Mouse (Mus musculus) macrophage (primary cell): ENCODE results near the gene Nt5c. TPM values are rescaled to one million over a fixed set of nuclear protein-coding genes. Genes with fewer than 3 reads are reported as not detected.
"Not testable (repeated sequence)": the region's sequence is repeated elsewhere in the genome, so short reads cannot be mapped to it uniquely, and the experiment has no call there.

Experiments used
- H3K27ac ChIP-seq: fragments of 350-480 bp; formaldehyde crosslinking; 2 replicates; pipeline ENCODE4 v1.9.0; 2021
- H3K36me3 ChIP-seq: fragments of 350-480 bp; formaldehyde crosslinking; 2 replicates; pipeline ENCODE4 v1.9.0; 2021; ENCODE audit errors: inconsistent target
- H3K4me3 ChIP-seq: fragments of 350-480 bp; formaldehyde crosslinking; 2 replicates; pipeline ENCODE4 v1.9.0; 2021; ENCODE audit errors: inconsistent target
- H3K79me2 ChIP-seq: fragments of 350-480 bp; formaldehyde crosslinking; 2 replicates; pipeline ENCODE4 v1.9.0; 2021; ENCODE audit errors: inconsistent target
- WGBS: methylation state at CpG from one replicate; pipeline ENCODE4 v1.1.7; 2026; ENCODE audit warnings: inconsistent platforms; ENCODE audit not compliant: missing documents; 5-methylcytosine and 5-hydroxymethylcytosine counted together
- polyA plus RNA-seq: library from polyadenylated mRNA; stranded (reverse); fragments of 250-400 nt; gene quantifications from 3 replicates; pipeline ENCODE4 v1.2.4, GENCODE M21; 2018; ENCODE audit warnings: inconsistent platforms
- total RNA-seq, 78 experiments: library from RNA; depleted of rRNA; stranded (reverse); fragments of 250-400 nt; gene quantifications; 1 replicate in 9 of 78; 2 replicates in 24 of 78; 3 replicates in 43 of 78; 4 replicates in 2 of 78; pipeline ENCODE4 v1.2.4; 2018; ENCODE audit warnings: inconsistent platforms in 56 of 78

Gene Nt5c
- 10 to 100 TPM in 25 of 26 experiments, 1 to 10 TPM in 1; 9.6 to 84.8 (median 39.6) TPM for total RNA-seq (2018; cell fraction: chromatin; rRNA removed)
- 10 to 100 TPM; 55.5 to 84.1 (median 74.9) TPM for total RNA-seq (2018; cell fraction: cytosol; rRNA removed)
- 10 to 100 TPM; 17.9 to 67.4 (median 43.0) TPM for total RNA-seq (2018; cell fraction: nucleus; rRNA removed)
- polyA plus RNA-seq = 54.5 to 73.7 TPM (median 60.1 TPM) in 3 replicates

DNA sequence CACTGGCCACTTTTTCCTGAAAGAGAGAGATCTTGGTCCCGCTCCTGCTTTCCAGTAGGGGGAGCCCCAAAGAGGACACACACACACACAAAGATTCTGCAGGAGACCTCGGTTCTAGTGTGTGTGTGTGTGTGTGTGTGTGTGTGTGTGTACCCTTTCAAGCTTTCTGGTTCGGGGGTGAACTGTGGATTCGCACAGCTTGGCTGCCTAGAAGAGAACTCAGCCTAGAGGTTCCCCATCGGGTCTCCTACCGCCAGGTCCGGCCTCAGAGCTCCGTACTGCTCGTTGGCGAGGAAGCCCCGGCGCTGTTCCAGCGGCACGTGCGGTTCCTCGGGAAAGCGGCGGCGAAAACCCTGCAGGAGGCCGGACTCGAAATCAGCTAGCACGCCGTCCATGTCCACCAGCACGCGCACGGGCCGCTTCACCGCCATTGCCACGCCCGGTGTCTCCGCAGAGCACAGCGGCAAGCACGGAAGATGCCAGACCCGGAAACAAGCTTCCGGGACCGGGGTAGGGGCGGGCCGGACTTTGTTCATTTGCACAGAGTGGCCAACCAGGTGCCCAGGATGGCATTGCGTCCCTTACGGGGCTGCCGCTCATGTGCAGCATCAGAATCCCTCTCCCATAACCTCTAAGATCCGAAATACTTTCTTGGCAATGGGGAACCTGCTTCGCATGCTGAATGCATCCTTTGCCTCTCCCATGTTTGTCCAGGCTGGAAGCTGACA is at the start of gene Nt5c:
TSS of gene Nt5c (minus strand) at position 507 of the 728 bp plus-strand sequence.
- H3K4me3 ChIP-seq = peak within 1 kb of the TSS; percentile 57
- under 1% methylated on average over 41 of the region's 43 CpGs for WGBS
- peak within 1 kb of the TSS; percentile 55 for H3K27ac ChIP-seq
- H3K36me3 ChIP-seq = peaks cover 15% of the 10 kb centered on the region; the same call in 1 of the 2 replicates
- peaks cover 47% of the 10 kb centered on the region for H3K79me2 ChIP-seq

DNA sequence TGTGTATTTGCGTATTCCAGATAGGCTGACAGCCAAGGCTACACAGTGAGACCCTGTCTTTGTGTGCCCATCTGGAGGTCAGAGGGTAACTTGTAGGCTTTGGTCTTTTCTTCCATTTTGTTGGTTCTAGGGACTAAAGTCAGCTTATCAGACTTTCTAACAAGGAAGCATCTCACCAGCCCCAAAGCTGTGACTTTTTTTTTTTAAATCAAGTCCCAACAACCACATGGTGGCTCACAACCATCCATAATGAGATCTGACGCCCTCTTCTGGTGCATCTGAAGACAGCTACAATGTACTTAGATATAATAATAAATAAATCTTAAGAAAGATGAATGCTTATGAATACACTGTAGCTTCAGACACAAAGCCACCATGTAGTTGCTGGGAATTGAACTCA is 46.4 kb upstream of the Nt5c start:
- H3K4me3 ChIP-seq = no peak overlapping the region
- no peaks in the 10 kb centered on the region for H3K36me3 ChIP-seq
- no peak overlapping the region for H3K27ac ChIP-seq
- peaks cover 23% of the 10 kb centered on the region for H3K79me2 ChIP-seq
- 78% methylated on average over 2 of the region's 2 CpGs for WGBS

DNA sequence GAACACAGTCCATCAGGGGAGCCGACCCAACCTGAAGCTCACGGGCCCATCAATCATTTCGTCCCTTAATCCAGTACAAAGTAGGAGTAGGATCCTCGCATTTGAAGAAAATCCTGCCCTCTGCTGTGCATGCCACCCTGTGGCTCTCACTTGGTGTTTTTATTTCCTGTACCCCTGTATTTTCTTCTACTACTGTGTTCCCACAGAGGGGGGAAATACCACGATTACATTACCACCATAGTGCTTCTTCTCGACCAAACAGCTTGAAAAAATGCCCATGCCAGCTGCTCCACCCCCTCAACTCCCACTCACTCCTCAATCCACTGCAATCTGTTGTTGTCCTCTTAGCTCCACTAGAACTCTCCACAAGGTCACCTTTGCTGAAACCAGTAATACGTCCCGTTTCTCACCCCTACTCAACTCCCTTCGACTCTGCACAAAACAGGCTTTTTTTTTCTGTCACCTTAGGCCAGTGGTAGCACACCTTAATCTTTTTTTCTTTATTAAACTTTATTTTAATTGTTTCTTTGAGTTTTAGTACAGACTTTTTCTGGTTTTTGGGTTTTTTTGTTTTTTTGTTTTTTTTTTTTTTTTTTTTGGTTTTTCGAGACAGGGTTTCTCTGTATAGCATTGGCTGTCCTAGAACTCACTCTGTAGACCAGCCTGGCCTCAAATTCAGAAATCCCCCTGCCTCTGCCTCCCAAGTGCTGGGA is 45.4 kb upstream of the Nt5c start:
- WGBS = 69% methylated on average over 9 of the region's 10 CpGs
- peak overlapping the region; percentile 52 for H3K27ac ChIP-seq
- peaks cover 34% of the 10 kb centered on the region for H3K79me2 ChIP-seq
- H3K36me3 ChIP-seq = peaks cover 9% of the 10 kb centered on the region
- peak overlapping the region; percentile 5; the same call in 1 of the 2 replicates for H3K4me3 ChIP-seq

DNA sequence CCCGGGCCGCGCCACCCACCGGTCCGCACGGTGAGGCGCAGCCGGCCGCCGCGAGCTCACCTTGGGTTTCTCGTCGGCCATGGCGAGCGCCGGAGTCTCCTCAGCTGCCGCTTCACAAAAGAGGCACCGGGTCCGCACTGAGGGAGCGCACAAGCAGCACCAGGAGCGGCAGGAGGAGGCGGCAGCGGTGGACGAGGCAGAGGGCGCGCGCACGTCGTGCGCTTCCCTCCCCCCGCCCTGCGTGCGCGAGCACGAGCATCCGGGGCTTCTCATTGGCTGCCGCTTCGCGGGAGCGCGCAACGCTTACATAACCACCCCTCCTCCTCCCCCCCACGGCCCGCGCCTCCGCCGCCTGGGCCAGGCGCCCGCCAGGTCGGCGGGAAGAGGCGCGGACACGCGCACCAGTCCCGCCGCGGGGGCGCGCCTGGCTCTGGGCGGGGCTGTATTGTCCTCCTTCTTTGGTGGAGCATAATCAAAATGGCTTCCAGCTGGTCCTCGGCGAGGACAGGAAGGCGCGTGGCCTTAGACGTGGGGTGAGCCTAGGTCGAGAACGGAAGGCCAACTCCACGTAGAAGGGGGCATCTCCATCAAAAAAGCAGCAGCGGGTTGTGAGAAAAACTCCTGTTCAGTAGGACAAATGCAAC is 44.5 kb upstream of the Nt5c start, which contains the start of gene Sumo2:
TSS of gene Sumo2 (minus strand) at position 239 of the 644 bp plus-strand sequence.
- Histone ChIP-seq H3K79me2 (peaks cover 42% of the 10 kb centered on the region), H3K36me3 (peaks cover 13% of the 10 kb centered on the region), H3K27ac (peak within 1 kb of the TSS; percentile 52), H3K4me3 (peak within 1 kb of the TSS; percentile 79)
- WGBS = 2% methylated on average over 42 of the region's 70 CpGs

DNA sequence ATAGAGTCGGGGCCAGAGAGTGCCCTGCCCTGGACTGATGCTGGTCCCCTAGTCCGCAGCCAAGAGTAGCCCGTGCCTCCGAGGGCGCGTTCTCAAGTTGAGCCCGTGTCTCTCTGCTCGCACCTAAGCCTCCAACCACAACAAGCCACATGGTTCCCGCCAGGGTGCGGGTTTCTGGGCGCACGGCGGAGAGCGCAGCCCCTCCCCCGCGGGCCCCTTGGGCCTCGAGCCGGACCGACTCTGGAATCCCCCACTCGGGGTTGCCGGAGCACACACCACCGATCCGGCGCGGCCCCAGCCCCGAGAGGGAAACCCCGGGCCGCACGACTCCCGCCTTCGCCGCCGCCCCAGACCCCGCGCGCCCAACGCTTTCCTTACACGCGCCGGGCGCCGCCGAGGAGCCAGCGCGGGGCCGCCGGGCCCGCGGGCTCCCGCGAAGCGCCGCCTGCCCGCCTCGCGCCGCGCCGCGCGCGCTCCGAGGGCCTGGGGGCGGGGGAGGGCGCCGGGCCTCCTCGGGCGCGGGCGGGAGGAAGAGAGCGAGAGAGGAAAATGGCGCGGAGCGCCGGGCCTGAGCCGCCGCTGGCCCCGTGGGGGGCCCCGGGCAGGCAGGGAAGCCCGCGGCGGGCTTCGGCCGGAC is 43.9 kb upstream of the Nt5c start:
- peaks cover 49% of the 10 kb centered on the region for H3K79me2 ChIP-seq
- H3K36me3 ChIP-seq = peaks cover 14% of the 10 kb centered on the region
- H3K27ac ChIP-seq = peak overlapping the region; percentile 48
- WGBS = 2% methylated on average over 55 of the region's 84 CpGs
- H3K4me3 ChIP-seq = peak overlapping the region; percentile 79

DNA sequence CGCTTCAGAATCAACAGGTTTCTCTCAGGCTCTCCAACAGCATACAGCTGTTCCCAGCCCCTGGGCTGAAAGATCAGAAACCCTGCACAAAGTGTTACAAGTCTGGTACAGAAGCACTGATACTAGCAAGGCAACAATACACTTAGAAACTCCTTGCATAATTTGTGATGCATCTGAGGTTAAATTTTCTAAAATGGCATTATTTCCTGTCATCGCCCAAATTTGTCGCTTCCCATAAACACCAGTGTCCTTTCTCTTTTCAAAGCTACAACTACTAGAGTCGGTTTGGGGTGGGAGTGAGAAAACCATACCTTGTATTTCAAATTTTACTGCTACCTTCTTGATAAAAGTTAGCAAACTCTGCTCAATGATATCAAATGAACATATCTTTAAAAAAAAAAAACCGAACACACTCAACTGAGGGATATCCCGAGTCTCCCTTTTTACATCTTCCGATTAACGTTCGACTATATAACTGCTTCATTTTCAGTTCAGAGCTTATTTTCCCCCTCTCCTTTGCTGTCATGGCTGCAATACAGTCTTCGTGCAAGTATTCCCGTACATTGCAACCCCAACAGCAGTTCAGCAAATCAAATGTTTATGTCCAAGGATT is 43.2 kb upstream of the Nt5c start:
- H3K27ac ChIP-seq = peak overlapping the region; percentile 48
- H3K79me2 ChIP-seq = peaks cover 55% of the 10 kb centered on the region
- H3K36me3 ChIP-seq = peaks cover 20% of the 10 kb centered on the region
- H3K4me3 ChIP-seq = peak overlapping the region; percentile 79
- 3% methylated on average over 11 of the region's 11 CpGs for WGBS

DNA sequence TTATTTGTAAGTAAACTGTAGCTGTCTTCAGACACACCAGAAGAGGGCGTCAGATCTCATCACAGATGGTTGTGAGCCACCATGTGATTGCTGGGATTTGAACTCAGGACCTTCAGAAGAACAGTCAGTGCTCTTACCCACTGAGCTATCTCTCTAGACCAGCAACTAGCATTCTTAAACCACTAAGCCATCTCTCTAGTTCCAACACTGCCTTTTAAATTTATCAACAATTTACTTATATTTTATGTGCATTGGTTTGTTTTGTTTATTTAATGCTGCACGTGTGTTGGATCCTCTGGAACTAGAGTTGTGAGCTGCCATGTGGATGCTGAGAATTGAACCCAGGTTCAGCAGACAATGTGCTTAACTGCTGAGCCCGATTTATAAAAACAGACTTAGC is 34.8 kb upstream of the Nt5c start:
- peaks cover 56% of the 10 kb centered on the region for H3K36me3 ChIP-seq
- not testable (repeated sequence) for H3K27ac ChIP-seq, H3K4me3 ChIP-seq
- H3K79me2 ChIP-seq = peaks cover 63% of the 10 kb centered on the region
- 85% methylated on average over 3 of the region's 3 CpGs for WGBS

DNA sequence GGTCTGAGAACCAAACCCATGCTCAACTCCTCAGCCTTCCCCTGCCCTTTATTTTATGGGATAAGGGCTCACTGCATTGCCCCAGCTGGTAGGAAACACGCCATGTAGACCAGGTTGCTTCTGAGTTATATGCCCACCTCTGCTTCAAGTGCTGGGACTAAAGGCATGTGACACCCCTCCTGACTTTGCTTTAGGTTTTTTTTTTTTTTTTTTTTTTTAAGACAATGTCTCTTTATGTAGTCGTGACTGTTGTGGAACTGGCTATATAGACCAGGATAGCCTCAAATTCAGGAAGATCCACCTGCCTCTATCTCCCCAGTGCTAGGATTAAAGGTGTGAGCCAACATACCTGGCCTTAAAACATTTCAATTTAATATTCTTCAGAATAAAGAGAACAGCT is 31.0 kb upstream of the Nt5c start:
- H3K4me3 ChIP-seq = no peak overlapping the region
- no peak overlapping the region for H3K27ac ChIP-seq
- H3K79me2 ChIP-seq = peaks cover 26% of the 10 kb centered on the region
- 92% methylated on average over 2 of the region's 2 CpGs for WGBS
- peaks cover 38% of the 10 kb centered on the region for H3K36me3 ChIP-seq

DNA sequence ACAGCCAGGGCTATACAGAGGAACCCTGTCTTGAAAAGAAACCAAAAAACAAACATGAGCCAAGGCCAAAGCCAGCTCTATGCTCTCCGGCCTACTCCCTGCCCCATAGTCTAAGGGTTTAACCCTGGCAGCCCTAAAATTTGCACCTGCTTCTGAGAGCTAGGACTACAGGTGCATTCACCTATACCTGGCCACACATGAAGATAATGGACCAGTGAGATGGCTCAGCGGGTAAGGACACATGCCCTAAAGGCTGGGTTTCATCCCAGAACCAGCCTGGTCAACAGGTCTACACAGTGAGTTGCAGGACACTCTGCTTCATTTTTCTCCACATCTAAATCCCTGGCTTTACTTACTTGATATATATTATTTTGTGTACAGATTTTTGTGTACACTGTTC is 30.6 kb upstream of the Nt5c start:
- H3K4me3 ChIP-seq = no peak overlapping the region
- WGBS = 92% methylated on average over 2 of the region's 2 CpGs
- peaks cover 21% of the 10 kb centered on the region for H3K79me2 ChIP-seq
- no peak overlapping the region for H3K27ac ChIP-seq
- peaks cover 33% of the 10 kb centered on the region for H3K36me3 ChIP-seq

DNA sequence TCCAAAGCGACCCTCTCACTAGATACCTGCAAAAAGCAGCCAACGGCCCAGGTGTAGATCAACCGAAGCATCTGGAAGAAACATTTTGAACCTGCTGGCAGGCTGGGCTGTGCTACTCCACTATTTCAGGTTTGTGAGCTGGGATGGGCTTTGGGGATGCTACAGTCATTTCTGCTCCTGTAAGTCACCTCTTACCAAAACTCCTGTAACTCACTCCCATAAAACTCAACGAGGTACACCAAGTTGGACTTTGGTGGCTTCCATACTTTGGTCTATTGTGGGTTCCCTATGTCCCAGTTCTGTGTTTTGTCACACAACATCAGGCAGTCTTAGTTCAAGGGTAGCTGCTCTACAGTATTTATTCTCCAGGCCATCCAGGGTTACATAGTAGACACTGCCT is 29.4 kb upstream of the Nt5c start:
- H3K27ac ChIP-seq = no peak overlapping the region
- peaks cover 9% of the 10 kb centered on the region; the same call in 1 of the 2 replicates for H3K79me2 ChIP-seq
- no peak overlapping the region for H3K4me3 ChIP-seq
- WGBS = 89% methylated on average over 4 of the region's 4 CpGs
- peaks cover 21% of the 10 kb centered on the region for H3K36me3 ChIP-seq

DNA sequence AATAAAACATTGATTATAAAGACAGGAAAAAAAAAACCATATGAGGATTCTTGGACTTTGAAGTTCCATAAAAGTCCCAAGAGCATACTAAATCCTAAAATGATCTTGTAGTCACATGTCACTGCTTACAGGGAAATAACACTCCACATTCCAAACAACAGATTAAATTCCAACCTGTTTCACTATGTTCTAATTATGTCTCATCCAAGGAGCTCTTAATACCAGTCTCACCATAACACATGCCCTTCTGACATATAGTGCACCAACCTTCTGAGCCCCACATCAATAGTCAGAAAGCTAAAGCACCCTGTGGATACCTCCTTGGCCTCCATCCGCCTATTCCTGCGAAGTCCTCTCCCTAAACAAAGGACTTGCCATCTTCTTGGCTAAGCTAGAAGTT is 28.6 kb upstream of the Nt5c start:
- H3K36me3 ChIP-seq = peaks cover 13% of the 10 kb centered on the region

DNA sequence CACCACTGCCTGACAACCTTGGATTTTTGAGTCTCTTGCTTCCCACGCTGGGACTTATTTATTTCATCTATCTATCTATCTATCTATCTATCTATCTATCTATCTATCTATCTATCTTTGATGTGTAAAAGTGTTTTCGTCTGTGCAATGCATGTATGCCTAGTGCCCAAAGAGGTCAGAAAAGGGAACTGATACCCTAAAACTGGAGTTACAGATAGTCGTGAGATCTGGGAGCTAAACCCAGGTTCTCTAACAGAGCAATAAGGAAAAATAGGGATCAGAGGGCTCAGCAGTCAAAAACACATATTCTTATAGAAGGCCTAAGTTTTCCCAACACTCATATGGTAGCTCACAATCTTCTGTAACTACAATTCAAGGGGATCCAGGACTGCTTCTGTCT is 27.9 kb upstream of the Nt5c start:
- Histone ChIP-seq H3K4me3 (no peak overlapping the region), H3K27ac (no peak overlapping the region), H3K79me2 (no peaks in the 10 kb centered on the region; the same call in 1 of the 2 replicates), H3K36me3 (peaks cover 11% of the 10 kb centered on the region; the same call in 1 of the 2 replicates)
- WGBS = 43% methylated on average over 2 of the region's 3 CpGs

More for the DNA sequence above, 28.6 kb upstream of the Nt5c start:
- 96% methylated on average over 2 of the region's 2 CpGs for WGBS
- Histone ChIP-seq H3K4me3 (no peak overlapping the region), H3K27ac (no peak overlapping the region), H3K79me2 (peaks cover under 1% of the 10 kb centered on the region; the same call in 1 of the 2 replicates)

DNA sequence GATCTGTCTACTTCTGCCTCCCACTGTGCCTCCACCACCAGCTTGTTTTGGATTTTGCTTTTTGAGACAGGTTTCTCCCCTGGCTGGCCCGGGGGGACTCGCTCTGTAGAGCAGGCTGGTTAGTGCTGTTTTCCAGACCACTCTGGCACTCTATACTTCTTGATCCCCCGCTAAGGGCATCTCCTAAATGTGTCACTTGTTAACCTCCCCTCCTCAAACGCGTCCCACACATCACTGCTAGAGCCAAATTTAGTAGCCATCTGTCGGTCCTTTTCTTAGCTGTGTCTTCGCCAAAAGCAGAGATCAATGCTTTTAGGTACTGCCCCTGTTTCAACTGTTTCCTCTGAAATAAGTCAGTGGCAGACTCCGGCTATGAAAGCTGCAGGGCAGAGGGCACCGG is 27.0 kb upstream of the Nt5c start:
- no peak overlapping the region for H3K4me3 ChIP-seq
- peaks cover 5% of the 10 kb centered on the region for H3K79me2 ChIP-seq
- no peak overlapping the region for H3K27ac ChIP-seq
- 93% methylated on average over 9 of the region's 9 CpGs for WGBS
- H3K36me3 ChIP-seq = peaks cover 5% of the 10 kb centered on the region; the same call in 1 of the 2 replicates

DNA sequence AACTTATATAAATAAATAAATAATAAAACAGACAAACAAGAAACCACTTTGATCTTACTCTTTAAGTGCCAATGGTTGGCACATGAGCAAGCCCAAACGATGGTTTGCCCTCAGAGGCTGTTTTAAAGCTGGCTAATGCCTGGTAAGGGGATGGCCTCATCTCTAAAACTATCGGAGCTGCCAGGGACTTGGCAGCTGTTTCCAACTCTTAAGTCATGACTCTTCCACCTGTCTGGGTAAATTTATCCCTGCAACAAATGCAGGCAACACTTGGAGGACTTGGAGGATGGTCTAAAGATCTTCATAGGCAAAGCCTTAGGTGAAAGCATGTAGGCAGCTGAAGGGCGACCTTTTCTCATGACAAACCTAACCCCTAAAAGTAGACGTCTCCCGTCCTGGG is 25.3 kb upstream of the Nt5c start:
- 94% methylated on average over 5 of the region's 5 CpGs for WGBS
- Histone ChIP-seq H3K36me3 (no peaks in the 10 kb centered on the region), H3K4me3 (no peak overlapping the region), H3K79me2 (peaks cover 18% of the 10 kb centered on the region), H3K27ac (no peak overlapping the region)
